Mouse (Mus musculus) heart, postnatal 0 days (tissue): ENCODE measurements at regions not wholly inside any gene's neighbourhood (a gene's known extent, or its start where the extent isn't known, plus 50 kb on each side); places are given as distances from the start of the nearest gene placed in this dataset.
"Not testable (repeated sequence)": the region's sequence is repeated elsewhere in the genome, so short reads cannot be mapped to it uniquely, and the experiment has no call there.

Experiments
- ATAC-seq: fragments of 200-750 bp; cut with Nextera tagmentation; 2 replicates; pipeline ENCODE4 v1.8.0; 2017; ENCODE audit warnings: low read depth, moderate number of reproducible peaks, moderate library complexity; ENCODE audit not compliant: insufficient read depth
- DNase-seq: peaks from one replicate; pipeline ENCODE4 v3.0.0-alpha.2; 2016; ENCODE audit warnings: low spot score
- H3K27ac ChIP-seq: fragments of 300-500 bp; sonication (generic); 2 replicates; pipeline ENCODE4 v1.5.1; 2014; ENCODE audit warnings: low read depth, mild to moderate bottlenecking
- H3K27me3 ChIP-seq: fragments of 300-500 bp; sonication (generic); 2 replicates; pipeline ENCODE4 v1.6.1; 2014; ENCODE audit warnings: low read length, mixed read lengths; ENCODE audit not compliant: control insufficient read depth, insufficient read depth
- H3K36me3 ChIP-seq: fragments of 300-500 bp; sonication (generic); replicated peaks from 2 replicates; pipeline ENCODE4 v1.6.1; 2014; ENCODE audit warnings: low read length, mixed read lengths; ENCODE audit not compliant: control insufficient read depth, insufficient read depth
- H3K4me1 ChIP-seq: fragments of 300-500 bp; sonication (generic); 2 replicates; pipeline ENCODE4 v1.6.1; 2014; ENCODE audit warnings: antibody characterized with exemption; ENCODE audit not compliant: control insufficient read depth, insufficient read depth
- H3K4me2 ChIP-seq: fragments of 300-500 bp; sonication (generic); 2 replicates; pipeline ENCODE4 v1.6.1; 2014; ENCODE audit warnings: low read depth, mild to moderate bottlenecking, low read length, moderate library complexity
- H3K4me3 ChIP-seq: fragments of 300-500 bp; sonication (generic); 2 replicates; pipeline ENCODE4 v1.5.1; 2014; ENCODE audit warnings: low read depth, low read length
- H3K9ac ChIP-seq: fragments of 300-500 bp; sonication (generic); replicated peaks from 2 replicates; pipeline ENCODE4 v1.6.1; 2014; ENCODE audit warnings: low read depth, low read length, mixed read lengths
- H3K9me3 ChIP-seq: fragments of 300-500 bp; sonication (generic); replicated peaks from 2 replicates; pipeline ENCODE4 v1.6.1; 2016; ENCODE audit warnings: low read length; ENCODE audit not compliant: control insufficient read depth
- CTCF ChIP-seq: IDR thresholded peaks from 2 replicates; pipeline ENCODE4 v1.5.1; 2016; ENCODE audit warnings: antibody characterized with exemption, control low read depth, low read depth
- EP300 ChIP-seq: IDR thresholded peaks from 2 replicates; pipeline ENCODE4 v1.6.1; 2016; ENCODE audit warnings: antibody characterized with exemption, low read depth
- WGBS: fragments of 180-500 bp; shearing (Covaris S2); extraction: QIAGEN DNeasy Blood & Tissue Kit; methylation state at CpG from one replicate; pipeline ENCODE4 v1.1.7; 2014; 5-methylcytosine and 5-hydroxymethylcytosine counted together

- ATAC-seq (no peak), DNase-seq (no peak)
- H3K27ac ChIP-seq: no peak overlapping the region
- no peaks in the 10 kb centered on the region for H3K36me3 ChIP-seq
- 78% methylated on average over 1 of the region's 1 CpGs for WGBS
- no peaks in the 10 kb centered on the region for H3K9me3 ChIP-seq
- H3K9ac ChIP-seq: no peak overlapping the region
- H3K4me3 ChIP-seq: no peak overlapping the region
- no peak overlapping the region for H3K4me2 ChIP-seq
- no peak for TF ChIP-seq CTCF
- no peak for TF ChIP-seq EP300
- no peaks in the 10 kb centered on the region for H3K4me1 ChIP-seq
- no peaks in the 10 kb centered on the region for H3K27me3 ChIP-seq
Observed at GRCm38 (mm10) chr6:20673219-20673618, 542.1 kb upstream of the Kcnd2 start.

DNA sequence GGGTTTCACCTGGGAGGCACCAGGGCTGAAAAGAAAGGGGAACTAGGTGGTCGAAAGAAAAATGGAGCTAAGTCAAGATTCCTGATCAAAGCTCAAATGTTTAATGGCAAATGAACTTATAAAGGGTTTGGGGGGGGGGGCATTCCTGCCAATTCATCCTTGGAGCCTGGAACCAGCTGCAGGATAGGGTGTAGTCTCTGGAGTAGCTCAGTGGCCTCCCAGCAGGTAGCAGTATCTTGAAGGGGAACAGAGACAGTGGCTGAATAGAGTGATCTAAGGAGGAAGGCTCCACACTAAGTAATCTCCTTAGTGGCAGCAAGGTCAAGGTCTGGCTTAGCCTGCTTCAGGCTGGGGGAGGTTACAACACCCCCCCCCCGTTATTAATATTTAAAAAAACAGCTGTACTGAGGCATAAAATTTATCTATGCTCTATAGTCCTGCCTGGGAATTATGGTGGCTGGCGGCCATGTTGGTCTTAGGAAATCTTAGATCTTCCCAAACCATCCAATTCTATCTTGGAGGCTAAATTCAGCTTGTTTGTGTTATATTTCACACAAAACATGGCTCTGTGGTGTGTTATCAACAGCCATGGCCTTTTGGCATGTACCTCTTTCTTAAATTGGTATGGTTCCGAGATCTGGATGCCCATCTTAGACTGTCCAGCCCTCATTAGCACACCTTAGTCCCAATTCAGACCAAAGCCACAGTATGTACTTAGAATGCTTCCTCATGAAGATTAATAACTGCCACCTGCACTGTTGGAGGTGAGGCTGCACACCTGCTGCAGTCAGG is 528.7 kb upstream of the Kcnd2 start:
- H3K9ac ChIP-seq, H3K4me3 ChIP-seq, H3K36me3 ChIP-seq, H3K4me2 ChIP-seq, ATAC-seq, DNase-seq, H3K4me1 ChIP-seq, H3K27ac ChIP-seq, H3K9me3 ChIP-seq, H3K27me3 ChIP-seq: not testable (repeated sequence)
- 68% methylated on average over 4 of the region's 4 CpGs for WGBS

- not testable (repeated sequence) for H3K4me3 ChIP-seq, H3K9ac ChIP-seq, H3K4me1 ChIP-seq, DNase-seq, H3K4me2 ChIP-seq, H3K9me3 ChIP-seq, H3K27ac ChIP-seq, H3K27me3 ChIP-seq, ATAC-seq, H3K36me3 ChIP-seq
- WGBS: 56% methylated on average over 1 of the region's 1 CpGs
Observed at GRCm38 (mm10) chr6:20687239-20687575, 528.1 kb upstream of the Kcnd2 start.

- no peaks in the 10 kb centered on the region for H3K9me3 ChIP-seq
- no peaks in the 10 kb centered on the region for H3K36me3 ChIP-seq
- H3K27me3 ChIP-seq: no peaks in the 10 kb centered on the region
- no peak for TF ChIP-seq EP300
- TF ChIP-seq CTCF: 0 out of 2 replicates have a peak, but pooled peaks have one; percentile 17
- no peak overlapping the region for H3K4me3 ChIP-seq
- H3K9ac ChIP-seq: no peak overlapping the region
- DNase-seq: no peak
- no peak for ATAC-seq
- 16% methylated on average over 1 of the region's 1 CpGs for WGBS
- no peak overlapping the region for H3K27ac ChIP-seq
- no peaks in the 10 kb centered on the region for H3K4me1 ChIP-seq
- no peak overlapping the region for H3K4me2 ChIP-seq
Observed at GRCm38 (mm10) chr6:20725948-20726347, 489.4 kb upstream of the Kcnd2 start.

DNA sequence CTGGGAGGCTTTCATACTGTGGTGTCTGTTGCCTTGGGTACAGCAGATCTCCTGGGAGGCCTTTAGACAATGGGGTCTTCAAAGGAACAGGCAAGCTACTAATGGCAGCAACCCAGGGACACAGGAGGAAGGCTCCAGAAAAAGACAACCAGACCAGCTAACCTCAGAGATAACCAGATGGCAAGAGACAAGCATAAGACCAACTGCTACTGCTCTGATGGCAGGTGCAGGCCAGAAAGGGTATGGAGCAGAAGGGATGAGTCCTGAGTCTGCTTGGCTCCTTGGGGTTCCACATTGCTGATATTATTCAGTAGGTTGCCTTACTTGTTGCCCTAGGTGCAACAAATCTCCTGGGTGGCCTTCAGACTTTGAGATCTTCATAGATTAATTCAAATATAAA is 476.2 kb upstream of the Kcnd2 start:
- Histone ChIP-seq H3K27ac (no peak overlapping the region), H3K9me3 (0 out of 2 replicates have a peak, but pooled peaks cover 5% of the 10 kb centered on the region), H3K9ac (no peak overlapping the region), H3K4me1 (no peaks in the 10 kb centered on the region), H3K27me3 (no peaks in the 10 kb centered on the region), H3K36me3 (no peaks in the 10 kb centered on the region), H3K4me3 (no peak overlapping the region), H3K4me2 (no peak overlapping the region)
- TF ChIP-seq EP300: no peak
- no peak for TF ChIP-seq CTCF
- ATAC-seq: no peak
- no peak for DNase-seq

DNA sequence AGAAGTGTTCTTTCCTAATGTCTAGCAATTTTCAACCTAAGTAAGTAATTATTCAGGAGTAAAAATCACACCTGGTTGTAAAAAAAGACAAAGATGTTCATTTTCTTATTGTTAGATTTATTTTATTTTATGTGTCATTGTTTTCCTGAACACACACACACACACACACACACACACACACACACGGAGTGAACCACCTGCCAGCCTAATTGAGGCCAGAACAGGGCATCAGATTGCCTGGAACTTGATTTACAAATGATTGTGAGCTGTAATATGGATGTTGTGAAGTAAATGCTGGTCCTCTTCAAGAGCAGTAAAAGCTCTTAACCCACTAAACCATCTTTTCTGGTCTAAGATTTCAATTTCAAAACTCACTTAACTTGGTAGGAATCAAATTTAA is 474.9 kb upstream of the Kcnd2 start:
- no peak overlapping the region for H3K4me2 ChIP-seq
- DNase-seq (no peak), ATAC-seq (no peak)
- H3K27me3 ChIP-seq: no peaks in the 10 kb centered on the region
- H3K4me1 ChIP-seq: no peaks in the 10 kb centered on the region
- H3K9ac ChIP-seq: no peak overlapping the region
- TF ChIP-seq EP300: no peak
- TF ChIP-seq CTCF: no peak
- no peak overlapping the region for H3K4me3 ChIP-seq
- no peaks in the 10 kb centered on the region for H3K36me3 ChIP-seq
- 0 out of 2 replicates have a peak, but pooled peaks cover 5% of the 10 kb centered on the region for H3K9me3 ChIP-seq
- 58% methylated on average over 1 of the region's 1 CpGs for WGBS
- H3K27ac ChIP-seq: no peak overlapping the region
